Mouse (Mus musculus): Measurements from ENCODE around the gene Arhgef7.

DNA sequence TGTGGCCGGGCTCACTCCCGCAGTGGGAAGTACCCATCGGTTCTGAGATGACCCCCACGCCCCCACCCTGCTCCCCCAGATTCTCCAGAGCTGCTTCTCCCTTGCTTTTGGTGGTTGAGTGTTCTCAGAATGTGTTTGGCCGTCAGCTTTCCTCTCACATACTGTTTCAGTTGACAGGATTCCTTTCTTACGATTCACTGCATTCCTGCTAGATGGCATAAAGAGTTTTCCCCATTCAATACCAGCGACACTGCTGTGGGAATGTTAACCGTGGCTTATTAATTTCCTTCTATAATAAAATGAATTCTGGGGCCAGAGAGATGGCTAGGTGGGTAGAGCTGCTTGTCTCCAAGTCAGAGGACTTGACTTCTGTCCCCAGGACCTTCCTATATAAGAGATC is 74.0 kb downstream of the Arhgef7 start:
- TF ChIP-seq POLR2A (IDR thresholded peaks at IDR 0.05; ENCODE audit: insufficient read depth, low read depth, low read length) = no peak
- TF ChIP-seq CTCF (IDR thresholded peaks at IDR 0.05) = no peak
